Mouse (Mus musculus) megakaryocyte, embryonic 14.5 days (primary cell): ENCODE measurements at regions not wholly inside any gene's neighbourhood (a gene's known extent, or its start where the extent isn't known, plus 50 kb on each side); places are given as distances from the start of the nearest gene placed in this dataset.

Experiments used
- H3K27me3 ChIP-seq: replicated peaks from 2 replicates; pipeline ENCODE3; 2012; ENCODE audit warnings: inconsistent platforms
- H3K36me3 ChIP-seq: replicated peaks from 2 replicates; pipeline ENCODE3; 2012; ENCODE audit warnings: low read length, inconsistent platforms, mixed read lengths
- H3K4me1 ChIP-seq: 2 replicates; pipeline ENCODE4 v1.6.1; 2012; ENCODE audit warnings: inconsistent platforms
- H3K4me3 ChIP-seq: replicated peaks from 2 replicates; pipeline ENCODE3; 2012; ENCODE audit warnings: moderate library complexity, mild to moderate bottlenecking, inconsistent platforms
- H3K9me3 ChIP-seq: 2 replicates; pipeline ENCODE4 v1.6.1; 2012; ENCODE audit warnings: inconsistent platforms
- FLI1 ChIP-seq: IDR thresholded peaks from 2 replicates; pipeline ENCODE4 v1.6.1; 2012; ENCODE audit warnings: low read length, inconsistent platforms, mixed read lengths
- GATA1 ChIP-seq: IDR thresholded peaks from 3 replicates; pipeline ENCODE4 v1.6.1; 2012; ENCODE audit warnings: mixed read lengths, low read length, inconsistent platforms, borderline replicate concordance

GRCm38 (mm10) chr9:101716326-101716725 lies 145.3 kb upstream of the 9630041A04Rik start:
- H3K9me3 ChIP-seq = peaks cover 35% of the 10 kb centered on the region

GRCm38 (mm10) chr9:101714805-101715204 lies 146.8 kb upstream of the 9630041A04Rik start:
- no peaks in the 10 kb centered on the region for H3K27me3 ChIP-seq
- no peaks in the 10 kb centered on the region for H3K4me1 ChIP-seq
- TF ChIP-seq FLI1 (no peak), GATA1 (no peak)
- no peaks in the 10 kb centered on the region for H3K36me3 ChIP-seq
- H3K4me3 ChIP-seq = no peak overlapping the region
- H3K9me3 ChIP-seq = peaks cover 41% of the 10 kb centered on the region

More at GRCm38 (mm10) chr9:101716326-101716725, 145.3 kb upstream of the 9630041A04Rik start:
- H3K36me3 ChIP-seq = no peaks in the 10 kb centered on the region
- H3K4me1 ChIP-seq = no peaks in the 10 kb centered on the region
- H3K27me3 ChIP-seq = no peaks in the 10 kb centered on the region
- no peak overlapping the region for H3K4me3 ChIP-seq
- no peak for TF ChIP-seq GATA1
- TF ChIP-seq FLI1 = no peak

- H3K4me3 ChIP-seq = peak overlapping the region; percentile 14
- H3K36me3 ChIP-seq = no peaks in the 10 kb centered on the region
- TF ChIP-seq FLI1 (no peak), GATA1 (no peak)
- H3K27me3 ChIP-seq = no peaks in the 10 kb centered on the region
- no peaks in the 10 kb centered on the region for H3K4me1 ChIP-seq
- peaks cover 30% of the 10 kb centered on the region for H3K9me3 ChIP-seq
Observed at GRCm38 (mm10) chr9:101710611-101711071, 151.0 kb upstream of the 9630041A04Rik start.

GRCm38 (mm10) chr9:101700368-101700767 lies 161.3 kb upstream of the 9630041A04Rik start:
- H3K36me3 ChIP-seq = no peaks in the 10 kb centered on the region
- H3K4me3 ChIP-seq = no peak overlapping the region
- H3K4me1 ChIP-seq = 0 out of 2 replicates have a peak, but pooled peaks cover 2% of the 10 kb centered on the region
- no peak for TF ChIP-seq GATA1
- no peak for TF ChIP-seq FLI1
- H3K27me3 ChIP-seq = no peaks in the 10 kb centered on the region
- H3K9me3 ChIP-seq = 0 out of 2 replicates have a peak, but pooled peaks cover 3% of the 10 kb centered on the region

- TF ChIP-seq FLI1 = no peak
- TF ChIP-seq GATA1 = no peak
- Histone ChIP-seq H3K4me3 (no peak overlapping the region), H3K27me3 (peaks cover 3% of the 10 kb centered on the region), H3K36me3 (no peaks in the 10 kb centered on the region), H3K9me3 (0 out of 2 replicates have a peak, but pooled peaks cover 3% of the 10 kb centered on the region), H3K4me1 (0 out of 2 replicates have a peak, but pooled peaks cover 6% of the 10 kb centered on the region)
Observed at GRCm38 (mm10) chr9:101694054-101694453, 167.6 kb upstream of the 9630041A04Rik start.

- H3K4me3 ChIP-seq = no peak overlapping the region
- TF ChIP-seq GATA1 (no peak), FLI1 (no peak)
- 0 out of 2 replicates have a peak, but pooled peaks cover 3% of the 10 kb centered on the region for H3K9me3 ChIP-seq
- H3K36me3 ChIP-seq = no peaks in the 10 kb centered on the region
- 0 out of 2 replicates have a peak, but pooled peaks cover 4% of the 10 kb centered on the region for H3K4me1 ChIP-seq
- peaks cover 3% of the 10 kb centered on the region for H3K27me3 ChIP-seq
Observed at GRCm38 (mm10) chr9:101691336-101691735, 170.3 kb upstream of the 9630041A04Rik start.

GRCm38 (mm10) chr9:101690916-101691315 lies 170.7 kb upstream of the 9630041A04Rik start:
- H3K4me3 ChIP-seq = no peak overlapping the region
- TF ChIP-seq FLI1 = no peak
- TF ChIP-seq GATA1 = no peak
- peaks cover 3% of the 10 kb centered on the region for H3K27me3 ChIP-seq
- 0 out of 2 replicates have a peak, but pooled peaks cover 4% of the 10 kb centered on the region for H3K4me1 ChIP-seq
- 0 out of 2 replicates have a peak, but pooled peaks cover 3% of the 10 kb centered on the region for H3K9me3 ChIP-seq
- H3K36me3 ChIP-seq = no peaks in the 10 kb centered on the region

GRCm38 (mm10) chr9:101690402-101690861 lies 171.2 kb upstream of the 9630041A04Rik start:
- no peak overlapping the region for H3K4me3 ChIP-seq
- no peak for TF ChIP-seq FLI1
- TF ChIP-seq GATA1 = no peak
- no peaks in the 10 kb centered on the region for H3K36me3 ChIP-seq
- 0 out of 2 replicates have a peak, but pooled peaks cover 4% of the 10 kb centered on the region for H3K4me1 ChIP-seq
- peaks cover 3% of the 10 kb centered on the region for H3K27me3 ChIP-seq
- H3K9me3 ChIP-seq = 0 out of 2 replicates have a peak, but pooled peaks cover under 1% of the 10 kb centered on the region

GRCm38 (mm10) chr9:101689532-101690401 lies 171.9 kb upstream of the 9630041A04Rik start:
- Histone ChIP-seq H3K27me3 (peaks cover 3% of the 10 kb centered on the region), H3K9me3 (no peaks in the 10 kb centered on the region), H3K4me3 (no peak overlapping the region), H3K36me3 (no peaks in the 10 kb centered on the region), H3K4me1 (0 out of 2 replicates have a peak, but pooled peaks cover 4% of the 10 kb centered on the region)
- TF ChIP-seq GATA1 (no peak), FLI1 (no peak)
